Mouse (Mus musculus): ENCODE results near the gene Aacs. TPM values are rescaled to one million over a fixed set of nuclear protein-coding genes. Genes with fewer than 3 reads are reported as not detected.

Gene Aacs
- total and polyA plus RNA-seq, 3 experiments = 32.8 to 79.5 TPM; not detected in 1

DNA sequence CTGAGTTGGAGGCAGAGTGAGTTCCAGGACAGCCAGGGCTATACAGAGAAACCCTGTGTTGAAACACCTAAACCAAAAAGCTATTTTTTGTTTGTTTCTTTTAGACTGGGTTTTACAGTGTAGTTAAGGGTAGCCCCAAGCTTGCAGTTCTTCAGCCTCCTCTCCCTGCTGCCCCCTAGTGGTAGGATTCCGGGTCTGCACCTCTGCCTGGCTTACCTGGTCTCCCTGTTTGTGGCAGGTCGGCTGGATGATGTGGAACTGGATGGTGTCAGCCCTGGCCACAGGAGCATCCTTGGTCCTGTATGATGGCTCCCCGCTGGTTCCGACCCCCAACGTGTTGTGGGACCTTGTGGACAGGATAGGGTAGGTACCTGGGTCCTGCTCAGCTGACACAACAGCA, 33.9 kb downstream of the Aacs start:
- H3K4me3 ChIP-seq (ENCODE audit: control insufficient read depth in 1 of 2, insufficient read depth in 1 of 2, low read depth in 2 of 2, low read length in 2 of 2) = no peak overlapping the region
- no peak overlapping the region for H3K9ac ChIP-seq (ENCODE audit: control insufficient read depth, low read depth, low read length, poor library complexity, severe bottlenecking)
- H3K79me2 ChIP-seq (ENCODE audit: control insufficient read depth, insufficient read depth, low read length, poor library complexity) = no peaks in the 10 kb centered on the region
- TF ChIP-seq USF2 (IDR thresholded peaks at IDR 0.05; ENCODE audit: borderline replicate concordance in 1 of 2, insufficient read depth in 1 of 2, low read depth in 1 of 2, low read length in 2 of 2) = no peak
- no peak for TF ChIP-seq NELFE (IDR thresholded peaks at IDR 0.05; ENCODE audit: low read depth, low read length)
- peak; percentile 50 for TF ChIP-seq RAD21 (IDR thresholded peaks at IDR 0.05; ENCODE audit: low read depth, low read length)
- peak; percentile 80 for TF ChIP-seq SMC3 (IDR thresholded peaks at IDR 0.05; ENCODE audit: low read depth, low read length)
- TF ChIP-seq ZC3H11A (IDR thresholded peaks at IDR 0.05; ENCODE audit: low read depth, low read length) = peak; percentile 27; the same call in 1 of the 2 replicates
- peak; percentile 82 to 95 (median 94) for TF ChIP-seq CTCF (IDR thresholded peaks at IDR 0.05 in 2 of 3, conservative IDR thresholded peaks at IDR 0.05 in 1 of 3; ENCODE audit: control insufficient read depth in 1 of 3, insufficient read depth in 1 of 3, low read depth in 2 of 3, low read length in 3 of 3, poor library complexity in 1 of 3, severe bottlenecking in 1 of 3)
- H3K27me3 ChIP-seq (ENCODE audit: control insufficient read depth in 1 of 2, insufficient read depth in 2 of 2, low read length in 2 of 2) = no peaks in the 10 kb centered on the region
- no peaks in the 10 kb centered on the region for H3K4me1 ChIP-seq (ENCODE audit: control insufficient read depth in 1 of 2, insufficient read depth in 2 of 2, low read length in 2 of 2)
- no peak overlapping the region for H3K27ac ChIP-seq (ENCODE audit: control insufficient read depth, low read depth, low read length)
- H3K9me3 ChIP-seq (replicated peaks; ENCODE audit: insufficient read depth, low read length) = no peaks in the 10 kb centered on the region
- peak; percentile 80 for DNase-seq (ENCODE audit: low read depth, low spot score)
- peaks cover 0 to 2% of the 10 kb centered on the region in 2 experiments; a peak in 1 of 4 replicates for H3K36me3 ChIP-seq (ENCODE audit: control insufficient read depth in 1 of 2, insufficient read depth in 2 of 2, low read length in 2 of 2)

DNA sequence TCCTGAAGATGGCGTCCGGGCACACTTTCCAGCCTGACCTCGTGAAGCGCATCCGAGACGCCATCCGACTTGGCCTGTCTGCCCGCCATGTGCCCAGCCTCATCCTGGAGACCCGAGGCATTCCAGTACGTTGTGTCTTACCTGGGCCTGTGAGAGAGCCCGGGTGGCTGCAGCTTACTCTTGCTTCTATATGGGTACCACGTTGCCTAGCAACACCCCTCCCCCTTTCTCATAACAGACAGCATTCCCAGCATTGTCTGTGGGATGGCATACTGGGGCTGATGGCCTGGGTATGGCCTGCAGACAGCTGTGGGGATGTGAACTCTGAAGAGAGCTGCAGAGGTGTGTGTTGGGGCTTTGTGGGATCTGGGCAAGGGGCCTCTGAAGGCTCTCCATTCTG, 39.4 kb downstream of the Aacs start:
- no peaks in the 10 kb centered on the region for H3K79me2 ChIP-seq (ENCODE audit: control insufficient read depth, insufficient read depth, low read length, poor library complexity)
- no peaks in the 10 kb centered on the region for H3K27me3 ChIP-seq (ENCODE audit: control insufficient read depth in 1 of 2, insufficient read depth in 2 of 2, low read length in 2 of 2)
- H3K36me3 ChIP-seq (ENCODE audit: control insufficient read depth in 1 of 2, insufficient read depth in 2 of 2, low read length in 2 of 2) = no peaks in the 10 kb centered on the region
- H3K27ac ChIP-seq (ENCODE audit: control insufficient read depth, low read depth, low read length) = no peak overlapping the region
- no peak overlapping the region for H3K4me3 ChIP-seq (ENCODE audit: control insufficient read depth in 1 of 2, insufficient read depth in 1 of 2, low read depth in 2 of 2, low read length in 2 of 2)
- no peak for DNase-seq (ENCODE audit: low read depth, low spot score)
- no peaks in the 10 kb centered on the region for H3K4me1 ChIP-seq (ENCODE audit: control insufficient read depth in 1 of 2, insufficient read depth in 2 of 2, low read length in 2 of 2)
- TF ChIP-seq RCOR1 (IDR thresholded peaks at IDR 0.05; ENCODE audit: low read depth, low read length) (no peak), ZNF384 (IDR thresholded peaks at IDR 0.05; ENCODE audit: low read depth, low read length) (no peak), ELF1 (IDR thresholded peaks at IDR 0.05; ENCODE audit: low read depth, low read length) (no peak), TCF12 (IDR thresholded peaks at IDR 0.05; ENCODE audit: low read depth, low read length) (no peak), ZMIZ1 (IDR thresholded peaks at IDR 0.05; ENCODE audit: low read depth, low read length) (no peak), MAZ (IDR thresholded peaks at IDR 0.05; ENCODE audit: low read depth, low read length) (no peak), MYC (IDR thresholded peaks at IDR 0.05; ENCODE audit: low read depth, low read length) (no peak), JUND (IDR thresholded peaks at IDR 0.05; ENCODE audit: low read depth, low read length) (no peak), ETS1 (IDR thresholded peaks at IDR 0.05; ENCODE audit: low read depth, low read length) (no peak), USF2 (IDR thresholded peaks at IDR 0.05; ENCODE audit: borderline replicate concordance in 1 of 2, insufficient read depth in 1 of 2, low read depth in 1 of 2, low read length in 2 of 2) (no peak), MAX (IDR thresholded peaks at IDR 0.05; ENCODE audit: low read length) (no peak), RAD21 (IDR thresholded peaks at IDR 0.05; ENCODE audit: low read depth, low read length) (no peak), POLR2AphosphoS5 (IDR thresholded peaks at IDR 0.05; ENCODE audit: borderline replicate concordance, low read depth, low read length) (no peak), SMC3 (IDR thresholded peaks at IDR 0.05; ENCODE audit: low read depth, low read length) (no peak), ZKSCAN1 (IDR thresholded peaks at IDR 0.05; ENCODE audit: low read depth, low read length) (no peak), EP300 (IDR thresholded peaks at IDR 0.05; ENCODE audit: low read depth in 1 of 2, low read length in 2 of 2) (no peak), HCFC1 (IDR thresholded peaks at IDR 0.05; ENCODE audit: low read depth, low read length) (no peak), E2F4 (IDR thresholded peaks at IDR 0.05; ENCODE audit: borderline replicate concordance, low read depth, low read length) (no peak), POLR2AphosphoS2 (IDR thresholded peaks at IDR 0.05; ENCODE audit: low read length) (no peak), MYB (IDR thresholded peaks at IDR 0.05; ENCODE audit: low read depth, low read length) (no peak)
- H3K9ac ChIP-seq (ENCODE audit: control insufficient read depth, low read depth, low read length, poor library complexity, severe bottlenecking) = no peak overlapping the region
- no peaks in the 10 kb centered on the region for H3K9me3 ChIP-seq (replicated peaks; ENCODE audit: insufficient read depth, low read length)
